Mouse (Mus musculus): ENCODE results near the gene Tspan33. TPM values are rescaled to one million over a fixed set of nuclear protein-coding genes. Genes with fewer than 3 reads are reported as not detected.

Tspan33 gene
- total RNA-seq, 2 experiments from 2014 or later: 10.6 to 16.4 TPM

DNA sequence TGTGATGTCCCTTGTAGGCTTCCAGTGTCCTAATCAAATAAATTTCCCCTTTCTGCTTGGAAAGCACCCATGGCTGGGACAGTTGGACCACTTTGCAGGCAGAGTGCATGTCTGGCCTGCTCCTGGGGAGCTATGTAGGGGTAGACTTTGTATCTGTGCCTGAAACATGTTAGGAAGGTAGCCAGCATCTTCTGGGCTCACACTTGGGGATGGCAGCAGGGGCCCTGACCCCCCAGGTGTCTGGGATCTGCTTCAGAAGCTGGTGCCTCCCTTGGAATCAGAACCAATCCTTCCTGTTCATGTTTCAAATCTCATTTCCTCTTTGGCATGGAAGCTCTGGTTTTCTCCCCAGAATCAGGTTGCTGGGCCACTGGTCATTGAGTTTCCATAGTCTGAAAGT lies 3.1 kb downstream of the Tspan33 start:
- no peak for DNase-seq (ENCODE audit: low spot score in 2 of 2)

DNA sequence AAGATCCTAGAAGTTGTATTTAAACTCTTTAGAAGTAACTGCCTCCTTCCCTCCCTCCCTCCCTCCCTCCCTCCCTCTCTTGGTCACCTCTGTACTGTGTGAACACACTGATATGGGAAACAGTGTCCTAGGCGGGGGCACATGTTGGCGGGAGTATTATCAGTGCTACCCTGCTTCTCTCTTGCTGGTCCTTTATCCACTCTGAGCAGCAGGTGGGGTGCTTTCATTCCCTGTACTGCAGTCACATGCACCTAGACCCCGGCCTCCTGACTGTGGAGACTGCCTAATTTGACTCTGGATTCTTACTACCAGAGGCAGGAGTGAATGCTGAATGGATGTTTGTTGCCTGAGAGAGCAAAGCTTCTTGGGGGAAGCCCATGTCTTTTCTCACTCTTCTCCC lies 3.5 kb downstream of the Tspan33 start:
- no peak for DNase-seq (ENCODE audit: low spot score in 2 of 2)

DNA sequence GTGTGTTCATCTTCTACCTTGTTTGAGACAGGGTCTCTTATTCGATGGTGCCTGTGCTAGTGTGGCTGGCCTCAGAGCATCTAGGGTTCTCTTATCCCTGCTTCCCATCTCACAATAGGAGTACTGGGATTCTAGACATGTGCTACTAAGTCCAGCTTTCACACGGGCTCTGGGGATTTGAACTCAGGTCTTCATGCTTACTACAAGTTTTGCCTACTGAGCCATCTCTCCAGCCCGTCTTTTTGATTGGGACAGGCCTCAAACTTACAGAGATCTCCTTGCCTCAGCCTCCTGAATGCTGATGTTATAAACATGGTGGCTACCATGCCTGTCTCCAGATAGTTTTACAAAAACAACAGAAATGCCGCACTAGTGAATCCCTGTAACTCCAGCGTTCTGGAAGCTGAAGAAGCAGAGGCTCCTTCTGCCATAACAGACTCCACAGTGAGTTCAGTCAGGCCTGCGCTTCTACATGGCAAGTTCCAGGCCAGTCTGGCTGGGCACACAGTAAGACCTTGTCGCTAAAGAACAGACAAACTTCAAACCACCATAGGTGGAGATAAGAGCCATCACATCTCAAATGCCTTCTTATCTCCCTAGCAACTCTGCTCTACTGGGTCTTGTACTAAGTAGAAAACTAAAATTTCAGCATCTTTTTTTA lies 5.2 kb downstream of the Tspan33 start:
- no peak for DNase-seq (ENCODE audit: low spot score in 2 of 2)

DNA sequence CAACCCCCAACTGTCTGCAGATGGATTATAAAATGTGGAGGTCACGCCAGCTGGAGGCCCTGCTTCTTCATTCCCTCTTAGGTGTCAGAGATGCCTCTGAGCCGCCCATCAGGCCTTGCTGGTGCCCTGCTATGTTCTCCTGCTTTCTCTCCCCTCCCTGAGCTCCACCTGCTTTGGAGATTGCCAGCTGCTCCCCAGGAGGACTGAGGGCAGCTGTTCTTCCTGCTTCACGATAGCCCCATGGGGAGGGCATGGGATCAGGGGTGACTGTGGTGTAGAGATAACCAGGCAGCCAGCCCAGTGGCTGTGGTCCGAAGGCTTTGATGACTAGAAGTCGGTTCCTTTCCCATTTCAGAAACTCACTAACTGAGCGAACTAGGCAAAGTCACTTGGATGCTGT lies 7.0 kb downstream of the Tspan33 start:
- no peak for DNase-seq (ENCODE audit: low spot score in 2 of 2)

DNA sequence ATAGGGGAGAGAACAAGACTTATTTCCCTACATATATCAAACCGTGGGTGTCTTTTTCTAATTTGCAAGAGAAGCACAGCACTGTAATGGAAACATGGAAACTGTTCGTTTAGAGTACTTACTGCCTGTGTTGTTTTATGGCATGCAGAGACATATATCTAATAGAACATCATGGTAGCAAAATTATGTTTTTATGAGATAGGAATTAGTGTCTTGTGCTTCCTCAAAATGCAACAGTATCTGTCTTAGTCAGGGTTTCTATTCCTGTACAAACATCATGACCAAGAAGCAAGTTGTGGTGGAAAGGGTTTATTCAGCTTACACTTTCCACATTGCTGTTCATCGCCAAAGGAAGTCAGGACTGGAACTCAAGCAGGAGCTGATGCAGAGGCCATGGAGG lies 8.1 kb downstream of the Tspan33 start:
- DNase-seq (ENCODE audit: low spot score in 2 of 2): no peak

DNA sequence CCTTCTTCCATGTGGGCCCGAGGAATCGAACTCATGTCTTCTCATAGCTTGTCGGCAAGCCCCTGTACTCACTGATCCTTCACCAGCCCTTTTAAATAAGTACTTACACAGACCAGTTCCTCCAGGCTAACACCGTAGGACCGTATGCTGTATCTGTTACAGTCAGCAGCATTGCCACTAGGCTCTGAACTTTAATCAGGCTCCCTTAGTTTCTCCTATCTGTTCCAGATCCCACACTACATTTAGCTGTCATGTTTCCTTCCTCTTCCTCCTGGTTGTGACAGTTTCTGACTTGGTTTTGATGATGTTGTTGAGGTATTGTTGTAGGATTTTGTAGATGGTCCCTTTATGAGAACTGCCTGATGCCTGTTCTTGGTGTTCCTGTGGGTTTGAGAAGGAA lies 10.1 kb downstream of the Tspan33 start:
- DNase-seq (ENCODE audit: low spot score in 2 of 2): no peak

DNA sequence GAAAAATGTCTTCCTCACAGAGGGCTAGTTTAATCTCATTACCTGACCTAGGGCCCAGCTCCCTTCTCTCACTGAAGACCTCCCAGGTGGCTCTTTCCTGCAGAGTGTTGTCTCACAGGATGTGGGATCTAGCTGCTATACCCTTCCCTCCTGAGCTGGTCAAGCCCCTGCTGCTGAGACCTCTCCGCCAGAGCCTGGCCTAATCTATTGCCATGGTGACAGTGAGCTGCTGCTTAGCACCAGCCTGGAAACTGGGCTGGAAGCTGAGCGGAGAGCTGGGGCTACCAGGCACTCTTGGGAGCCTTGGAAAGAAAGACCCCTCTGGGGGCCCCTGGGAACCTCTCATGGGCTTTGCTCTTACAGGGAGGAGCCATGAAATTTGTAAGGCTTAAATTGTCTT lies 13.9 kb downstream of the Tspan33 start:
- DNase-seq (ENCODE audit: low spot score in 2 of 2): no peak

DNA sequence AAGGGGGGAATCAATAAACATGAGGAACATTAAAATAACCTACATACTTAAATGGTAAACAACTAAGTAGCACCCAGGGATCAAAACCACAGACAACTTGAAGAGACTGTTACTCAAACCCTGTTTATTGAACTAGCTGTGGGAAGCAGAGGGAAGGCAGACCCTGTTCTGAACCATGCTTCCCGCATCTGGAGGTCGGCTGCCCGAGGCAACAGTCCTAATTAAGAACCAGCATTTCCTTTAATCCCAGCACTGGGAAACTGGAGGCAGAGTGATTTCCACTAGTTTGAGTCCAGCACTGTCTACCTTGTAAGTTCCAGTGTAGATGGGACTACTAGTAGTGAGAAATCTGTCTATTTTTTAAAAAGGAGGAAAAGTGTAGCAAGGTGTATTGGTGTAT lies 17.3 kb downstream of the Tspan33 start:
- DNase-seq (ENCODE audit: low spot score in 2 of 2): no peak

DNA sequence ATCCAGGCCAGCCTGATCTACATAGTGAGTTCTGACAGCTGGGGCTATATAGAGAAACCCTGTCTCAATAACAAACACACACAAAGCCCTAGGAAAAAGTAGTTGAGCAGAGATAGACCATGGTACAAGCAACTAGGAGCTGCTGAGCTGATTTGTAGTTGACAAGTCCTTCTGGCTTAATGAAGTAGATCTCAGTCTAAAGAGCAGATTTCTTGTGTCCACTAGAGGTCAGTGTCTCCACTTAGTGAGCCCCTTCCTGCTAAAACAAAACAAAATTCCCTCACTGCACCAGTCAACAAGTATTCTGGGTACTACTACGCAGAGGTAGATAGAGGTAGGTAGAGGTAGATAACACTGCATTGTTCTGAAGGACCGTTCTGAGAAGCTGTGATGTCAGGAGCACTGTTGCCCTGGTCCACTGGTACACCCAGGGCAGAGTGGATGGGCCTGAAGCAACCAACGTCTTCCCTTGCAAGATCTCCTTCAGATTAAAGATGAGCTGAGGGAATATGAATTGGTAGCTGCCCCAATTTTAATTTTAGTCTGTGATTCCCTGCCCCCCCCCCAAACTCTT lies 18.1 kb downstream of the Tspan33 start:
- DNase-seq (ENCODE audit: low spot score in 2 of 2): no peak

DNA sequence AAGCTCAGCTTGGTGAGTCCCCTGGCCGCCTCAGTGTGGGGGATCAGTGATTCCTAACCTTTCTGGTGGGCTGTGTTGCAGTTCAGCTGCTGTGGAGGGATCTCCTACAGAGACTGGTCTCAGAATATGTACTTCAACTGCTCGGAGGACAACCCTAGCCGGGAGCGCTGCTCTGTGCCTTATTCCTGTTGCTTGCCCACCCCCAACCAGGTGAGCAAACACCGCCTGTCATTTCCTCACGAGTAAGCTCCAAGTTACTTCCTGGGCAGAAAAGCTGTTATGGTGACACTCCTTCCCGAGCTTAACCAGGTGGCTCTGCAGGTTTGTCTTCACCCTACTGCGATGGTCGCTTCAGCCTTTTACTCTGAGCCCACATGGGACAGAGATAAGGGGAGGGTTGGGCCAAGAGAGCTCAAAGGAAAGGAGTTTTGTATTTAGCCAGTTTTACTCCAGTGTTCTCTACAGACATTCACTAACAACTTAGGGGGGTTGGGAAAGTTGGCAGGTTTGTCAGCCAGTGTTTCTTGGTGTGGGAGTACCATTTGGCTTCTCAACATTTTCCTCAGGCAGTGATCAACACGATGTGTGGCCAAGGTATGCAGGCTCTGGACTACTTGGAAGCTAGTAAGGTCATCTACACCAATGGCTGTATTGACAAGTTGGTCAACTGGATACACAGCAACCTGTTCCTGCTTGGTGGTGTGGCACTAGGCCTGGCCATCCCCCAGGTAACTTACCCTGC lies 22.8 kb downstream of the Tspan33 start:
- no peak for DNase-seq (ENCODE audit: low spot score in 2 of 2)

DNA sequence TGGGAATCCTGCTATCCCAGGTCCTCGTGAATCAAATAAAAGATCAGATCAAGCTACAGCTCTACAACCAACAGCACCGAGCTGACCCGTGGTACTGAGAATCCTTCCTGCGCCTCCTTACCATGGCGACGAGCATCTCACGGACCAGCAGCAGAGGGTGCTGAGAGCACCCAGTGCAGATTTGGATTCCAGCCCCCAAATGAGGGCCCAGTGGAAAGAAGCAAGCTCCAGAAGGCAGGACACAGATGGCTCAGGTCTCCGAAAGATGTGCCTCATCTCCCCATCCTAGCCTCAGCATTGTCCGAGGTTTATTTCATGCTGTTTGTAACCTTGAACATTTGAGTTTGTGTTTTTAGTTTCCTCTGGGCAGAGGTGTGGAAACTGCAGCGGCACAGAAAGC lies 23.5 kb downstream of the Tspan33 start:
- no peak for DNase-seq (ENCODE audit: low spot score in 2 of 2)

DNA sequence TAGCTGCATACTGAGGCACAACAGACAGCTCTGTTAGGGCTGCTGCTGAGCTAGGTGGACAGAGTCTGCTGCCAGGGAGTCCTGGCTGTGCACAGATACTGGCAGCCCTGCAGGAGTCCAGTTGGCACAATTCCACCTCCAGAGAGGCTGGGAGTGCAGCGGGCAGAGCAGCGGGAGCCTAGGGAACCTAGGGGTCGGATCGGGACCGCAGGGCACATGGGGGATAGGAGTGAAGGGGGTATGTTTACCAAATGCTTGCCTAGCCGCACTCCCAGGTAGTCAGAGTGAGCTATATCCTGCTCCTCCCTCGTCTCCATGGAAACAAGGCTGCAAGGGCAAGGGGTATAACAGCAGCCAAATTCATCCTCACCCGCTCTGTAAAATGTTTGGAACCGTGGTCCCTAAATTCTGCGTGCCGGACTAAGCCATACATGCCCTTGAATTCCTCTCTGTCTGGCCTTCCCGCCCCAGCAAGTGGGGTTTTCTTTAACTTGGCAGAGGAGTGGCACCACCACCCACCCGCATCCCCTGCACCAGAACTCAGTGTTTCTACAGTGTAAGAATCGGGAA lies 24.0 kb downstream of the Tspan33 start:
- DNase-seq (ENCODE audit: low spot score in 2 of 2): no peak

DNA sequence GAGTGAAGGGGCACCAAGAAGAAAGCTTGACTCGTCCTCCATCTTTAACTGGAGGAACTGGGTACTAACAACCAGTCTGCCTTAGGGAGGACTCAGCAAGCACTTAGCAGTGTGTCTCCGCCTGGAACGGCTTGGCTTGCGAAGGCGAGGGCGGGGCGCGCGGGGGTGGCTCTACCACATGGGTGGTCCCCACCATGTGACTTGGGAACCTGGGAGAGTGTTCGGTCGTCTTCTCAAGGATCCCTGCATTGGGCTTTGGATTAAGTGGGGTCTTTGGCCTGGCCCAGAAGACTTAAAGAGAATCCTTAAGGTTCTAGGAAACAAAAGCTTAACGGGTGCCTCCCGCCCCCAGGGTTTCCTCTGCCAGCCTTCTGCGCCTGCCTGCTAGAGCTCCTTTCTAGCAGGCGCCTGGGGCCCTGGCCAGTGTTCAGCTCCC lies 24.9 kb downstream of the Tspan33 start:
- DNase-seq (ENCODE audit: low spot score in 2 of 2): peak; percentile 31 to 40

DNA sequence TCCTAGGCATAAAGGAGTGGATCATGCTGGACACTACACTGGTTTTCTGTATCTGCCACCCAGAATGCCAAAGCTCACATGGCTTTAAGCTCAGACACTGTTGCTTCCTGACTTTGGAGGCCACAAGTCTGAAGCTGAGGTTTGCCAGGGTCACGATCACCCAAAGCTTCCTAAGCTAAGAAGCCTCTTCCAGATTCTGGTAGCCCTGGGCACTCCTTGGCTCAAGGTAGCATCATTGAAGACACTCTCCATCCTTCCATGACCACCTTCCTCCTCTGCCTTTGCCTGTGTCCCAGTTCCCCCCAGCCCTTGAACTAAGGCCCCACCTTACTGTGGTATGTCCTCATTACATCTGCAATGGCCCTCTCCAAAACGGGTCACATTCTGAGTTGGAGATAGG lies 27.9 kb downstream of the Tspan33 start:
- no peak for DNase-seq (ENCODE audit: low spot score in 2 of 2)

DNA sequence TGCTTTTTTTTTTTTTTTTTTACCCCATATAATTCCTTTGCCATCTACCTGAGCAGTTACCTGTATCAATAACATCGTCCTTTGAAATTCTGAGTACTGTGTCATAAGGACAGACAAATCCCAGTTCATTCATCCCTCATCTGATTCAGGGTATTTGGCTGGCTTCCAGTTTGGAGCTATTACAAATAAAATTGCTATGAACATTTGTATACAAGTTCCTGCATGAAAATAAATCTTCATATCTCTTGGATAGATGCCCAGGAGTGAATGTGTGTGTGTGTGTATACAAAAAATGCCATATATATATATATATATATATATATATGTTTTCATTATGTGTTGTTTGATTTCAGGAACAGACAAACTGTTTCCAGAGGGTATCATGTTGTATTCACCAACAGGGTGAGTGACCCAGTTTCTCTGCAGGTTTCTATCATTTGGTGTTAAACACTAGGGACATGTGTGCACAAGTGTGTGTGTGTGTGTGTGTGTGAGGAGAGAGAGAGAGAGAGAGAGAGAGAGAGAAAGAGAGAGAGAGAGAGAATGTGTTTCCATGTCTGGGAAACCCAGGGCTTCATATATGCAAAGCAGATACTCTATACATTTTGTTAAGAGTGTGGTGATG lies 32.7 kb downstream of the Tspan33 start:
- no peak for DNase-seq (ENCODE audit: low spot score in 2 of 2)

DNA sequence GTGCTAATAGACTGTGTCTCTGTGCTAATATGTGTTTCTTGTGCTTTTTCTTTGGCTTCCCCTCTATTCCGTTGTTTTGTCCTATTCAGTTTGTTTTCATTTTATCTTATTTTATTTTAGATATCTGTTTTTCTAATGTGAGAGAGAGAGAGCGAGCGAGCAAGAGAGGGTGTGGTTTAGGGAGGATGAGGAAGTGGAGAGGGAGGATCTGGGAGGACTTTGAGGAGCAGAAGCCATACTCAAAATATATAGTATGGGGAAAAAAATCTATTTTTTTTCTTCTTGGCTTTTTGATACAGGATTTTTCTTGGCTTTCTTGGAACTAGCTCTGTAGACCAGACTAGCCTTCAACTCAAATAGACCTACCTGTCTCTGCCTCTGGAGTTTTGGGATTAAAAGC lies 34.0 kb downstream of the Tspan33 start:
- DNase-seq (ENCODE audit: low spot score in 2 of 2): no peak

DNA sequence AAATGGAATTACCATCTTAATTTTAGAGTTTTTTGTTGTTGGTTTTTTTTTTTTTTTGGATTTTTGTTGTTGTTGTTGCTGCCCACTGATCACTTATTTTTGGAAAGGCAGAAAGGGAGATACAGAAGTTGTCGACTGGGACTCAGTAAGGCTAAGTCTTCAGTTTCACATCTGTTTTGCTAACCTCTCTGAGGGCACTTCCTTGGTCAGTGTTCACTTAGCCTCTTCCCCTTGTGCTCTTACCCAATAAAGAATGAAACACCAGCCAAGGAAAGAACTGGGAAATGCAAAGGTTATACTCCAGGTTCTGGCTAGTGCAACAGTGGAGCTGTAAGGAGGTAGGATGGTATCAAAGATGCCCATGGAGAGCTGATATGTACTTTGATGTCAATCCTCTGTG lies 35.5 kb downstream of the Tspan33 start:
- DNase-seq (ENCODE audit: low spot score in 2 of 2): no peak

DNA sequence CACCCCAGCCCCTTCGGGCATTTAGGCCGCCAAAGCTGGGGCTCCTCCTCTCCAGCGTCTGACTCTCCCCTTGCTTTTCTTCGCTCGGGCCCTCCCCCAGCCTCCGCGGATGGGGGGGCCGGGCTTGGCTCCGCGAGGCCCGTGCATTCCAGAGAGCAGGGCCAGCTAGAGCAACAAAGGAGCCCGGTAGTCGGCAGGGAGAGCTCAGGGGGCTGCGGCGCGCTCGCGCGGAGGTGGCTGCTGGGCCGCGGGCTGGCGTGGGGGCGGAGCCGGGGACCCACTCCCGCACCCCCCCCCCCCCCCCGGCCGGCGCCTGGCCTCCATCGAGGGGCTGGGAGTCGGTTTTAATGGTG lies 41.3 kb downstream of the Tspan33 start, which contains the start of gene Smo:
Gene Smo, plus strand, starts transcription at position 168 of the 353 bp plus-strand sequence.
- DNase-seq (ENCODE audit: low spot score in 2 of 2): peak; percentile 59 to 76

DNA sequence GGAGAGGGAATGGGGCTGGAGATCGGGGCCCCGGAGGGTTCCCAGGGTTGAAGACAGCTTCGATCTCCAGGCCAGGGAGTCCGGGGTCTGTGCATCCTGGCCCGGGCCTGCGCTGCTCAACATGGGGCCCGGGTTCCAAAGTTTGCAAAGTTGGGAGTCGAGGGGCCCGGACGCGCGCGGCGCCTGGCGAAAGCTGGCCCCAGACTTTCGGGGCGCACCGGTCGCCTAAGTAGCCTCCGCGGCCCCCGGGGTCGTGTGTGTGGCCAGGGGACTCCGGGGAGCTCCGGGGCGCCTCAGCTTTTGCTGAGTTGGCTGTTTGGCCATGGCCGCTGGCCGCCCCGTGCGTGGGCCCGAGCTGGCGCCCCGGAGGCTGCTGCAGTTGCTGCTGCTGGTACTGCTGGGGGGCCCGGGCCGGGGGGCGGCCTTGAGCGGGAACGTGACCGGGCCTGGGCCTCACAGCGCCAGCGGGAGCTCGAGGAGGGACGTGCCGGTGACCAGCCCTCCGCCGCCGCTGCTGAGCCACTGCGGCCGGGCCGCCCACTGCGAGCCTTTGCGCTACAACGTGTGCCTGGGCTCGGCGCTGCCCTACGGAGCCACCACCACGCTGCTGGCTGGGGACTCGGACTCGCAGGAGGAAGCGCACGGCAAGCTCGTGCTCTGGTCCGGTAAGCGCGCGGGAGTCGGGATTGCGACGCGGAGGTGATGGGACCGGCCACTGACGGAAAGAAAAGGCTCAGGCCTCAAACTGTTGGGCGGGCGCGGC lies 41.8 kb downstream of the Tspan33 start:
- peak; percentile 39 to 42 for DNase-seq (ENCODE audit: low spot score in 2 of 2)

DNA sequence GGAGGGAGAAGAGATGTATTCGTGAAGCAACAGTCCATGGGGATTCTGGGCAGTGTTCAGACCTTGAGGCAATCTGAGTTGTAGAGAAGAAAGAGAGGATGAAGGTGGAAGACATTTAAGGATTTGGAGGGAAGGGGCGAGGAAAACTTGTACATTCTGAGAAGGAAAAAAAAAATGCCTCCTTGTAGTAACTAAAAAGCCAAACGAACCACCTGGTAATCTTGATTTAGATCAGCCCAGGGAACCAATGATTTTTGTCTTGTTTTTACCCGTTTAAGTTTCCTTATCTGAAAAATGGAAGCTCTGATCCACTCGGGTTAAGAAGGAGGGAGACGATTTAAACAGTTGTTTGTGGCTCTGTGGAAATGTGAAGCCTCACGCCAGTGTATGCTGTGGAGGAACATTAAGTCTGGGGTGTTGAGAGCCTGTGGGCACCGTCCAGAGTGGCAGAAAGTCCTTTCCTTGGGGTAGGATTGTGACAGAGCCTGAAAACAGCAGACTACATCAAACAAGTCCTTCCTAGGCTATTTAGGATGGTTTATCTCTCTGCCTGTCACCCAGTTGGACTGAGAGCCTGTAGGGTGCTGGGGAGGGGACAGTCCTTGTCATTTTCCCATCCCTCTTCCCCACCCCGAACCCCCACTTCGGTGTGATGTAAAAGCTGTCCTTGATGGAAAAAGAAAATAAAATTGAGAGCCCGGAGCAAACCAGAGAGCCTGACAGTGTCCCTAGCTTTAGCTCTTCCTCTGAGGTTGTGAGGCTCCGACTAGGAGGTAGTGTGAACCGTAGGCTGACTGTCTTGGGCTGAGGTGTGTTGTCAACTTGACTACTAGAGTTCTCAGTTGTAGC lies 42.8 kb downstream of the Tspan33 start:
- DNase-seq (ENCODE audit: low spot score in 2 of 2): no peak

All from adrenal gland, postnatal 4 days (tissue).